Mouse (Mus musculus) thymus, postnatal 10 days (tissue): ENCODE data around the gene Rps10.
"Not testable (repeated sequence)": the region's sequence is repeated elsewhere in the genome, so short reads cannot be mapped to it uniquely, and the experiment has no call there.

Experiments
- DNase-seq, 2 experiments: peaks; one replicate each; pipeline ENCODE4 v3.0.0; 2021; ENCODE audit warnings: low spot score in 2 of 2

Gene Rps10

DNA sequence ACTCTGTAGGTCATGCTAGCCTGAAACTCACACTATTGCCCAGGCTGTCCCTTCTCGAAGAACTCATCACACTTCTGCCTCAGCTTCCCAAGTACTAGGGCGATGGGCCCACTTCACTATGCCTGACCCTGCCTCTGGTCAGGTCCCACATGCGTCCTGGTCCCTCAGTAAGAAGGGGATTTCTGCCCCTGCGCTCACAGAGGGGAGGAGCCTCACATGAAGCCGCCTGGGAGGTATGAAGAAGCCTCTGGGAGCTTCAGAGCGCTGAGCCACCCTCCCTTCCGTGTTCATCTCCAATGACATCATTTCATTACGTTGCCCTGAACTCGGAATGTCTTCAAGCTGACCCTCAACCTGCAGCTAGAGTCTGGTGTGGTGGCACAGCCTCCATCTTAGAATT, 7.3 kb upstream of the Rps10 start:
- no peak for DNase-seq

DNA sequence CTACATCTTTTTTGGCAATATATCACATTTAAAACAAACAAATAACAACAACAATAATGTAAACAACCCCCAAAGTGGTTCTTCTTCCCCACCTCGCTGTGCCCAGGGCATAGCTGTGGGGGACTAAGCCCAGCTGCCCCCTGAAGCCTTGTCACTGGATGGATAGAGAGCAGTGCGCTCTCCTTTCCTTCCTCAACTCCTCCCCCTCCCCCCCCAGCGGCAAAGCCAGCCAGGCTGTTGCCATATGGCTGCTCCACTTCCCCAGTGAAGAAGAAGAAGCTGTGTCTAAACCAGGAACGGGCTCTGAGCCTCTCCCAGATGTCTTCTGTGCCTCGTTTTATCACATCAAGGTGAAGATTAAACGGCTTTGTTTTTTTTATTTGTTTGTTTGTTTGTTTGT, 6.6 kb upstream of the Rps10 start:
- no peak for DNase-seq

DNA sequence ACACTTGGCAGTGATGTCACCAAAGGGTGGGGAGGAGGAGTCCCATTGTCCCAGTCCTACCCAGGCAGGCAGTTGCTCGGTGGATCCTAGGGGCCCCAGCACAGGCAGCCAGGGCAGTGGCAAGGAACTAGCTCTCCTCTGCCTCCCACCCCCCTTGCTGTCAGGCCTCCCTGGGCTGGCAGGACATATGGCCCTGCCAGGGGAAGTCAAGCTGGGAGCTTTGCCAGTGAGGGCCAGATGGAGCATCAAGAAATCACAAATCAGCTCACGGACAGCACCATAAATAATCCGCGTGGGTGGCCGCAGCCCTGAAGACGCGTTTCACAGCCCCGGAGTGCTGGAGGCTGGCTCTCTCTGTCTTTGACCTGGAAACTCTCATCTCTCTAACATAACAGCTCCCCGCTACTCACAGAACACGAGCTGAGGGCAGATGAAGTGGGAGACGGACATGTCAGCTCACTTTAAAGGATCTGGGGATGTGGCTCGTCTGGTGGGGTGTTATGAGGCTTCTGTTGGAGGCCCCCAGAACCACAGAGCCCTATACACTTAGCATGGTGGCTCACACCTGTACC, 6.1 kb upstream of the Rps10 start:
- DNase-seq, result no peak

DNA sequence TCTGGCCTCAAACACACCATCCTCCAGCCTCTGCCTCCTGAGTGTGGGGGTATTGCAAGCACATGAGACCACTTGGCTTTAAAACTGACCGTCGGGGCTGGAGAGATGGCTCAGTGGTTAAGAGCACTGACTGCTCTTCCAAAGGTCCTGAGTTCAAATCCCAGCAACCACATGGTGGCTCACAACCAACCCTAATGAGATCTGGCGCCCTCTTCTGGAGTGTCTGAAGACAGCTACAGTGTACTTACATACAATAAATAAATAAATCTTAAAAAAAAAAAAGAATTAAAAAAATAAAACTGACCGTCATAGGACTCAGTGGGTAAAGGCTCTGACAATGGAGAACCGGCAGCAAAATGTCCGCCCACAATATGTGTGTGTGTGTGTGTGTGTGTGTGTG, 3.4 kb upstream of the Rps10 start:
- DNase-seq, result not testable (repeated sequence)

DNA sequence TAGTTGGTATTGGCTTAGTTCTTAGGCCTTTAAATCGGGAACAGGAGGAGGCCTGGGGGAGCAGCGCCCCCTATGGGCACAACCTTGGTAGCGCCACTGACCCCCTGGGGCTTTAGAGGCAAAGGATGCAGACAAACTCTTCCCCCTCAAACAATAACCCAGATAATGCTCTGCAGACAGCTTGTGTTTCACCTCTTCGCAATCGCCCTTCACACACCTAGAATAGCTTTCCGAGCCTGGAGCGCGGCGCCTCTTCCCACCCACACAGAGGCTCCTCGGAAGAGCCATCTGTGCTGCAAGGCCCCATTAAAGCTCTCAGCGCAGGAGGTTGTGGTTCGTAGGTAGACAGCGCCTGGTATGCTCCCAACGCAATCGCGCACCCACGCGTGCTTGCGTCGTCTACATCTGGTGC, 2.5 kb upstream of the Rps10 start:
- no peak for DNase-seq

DNA sequence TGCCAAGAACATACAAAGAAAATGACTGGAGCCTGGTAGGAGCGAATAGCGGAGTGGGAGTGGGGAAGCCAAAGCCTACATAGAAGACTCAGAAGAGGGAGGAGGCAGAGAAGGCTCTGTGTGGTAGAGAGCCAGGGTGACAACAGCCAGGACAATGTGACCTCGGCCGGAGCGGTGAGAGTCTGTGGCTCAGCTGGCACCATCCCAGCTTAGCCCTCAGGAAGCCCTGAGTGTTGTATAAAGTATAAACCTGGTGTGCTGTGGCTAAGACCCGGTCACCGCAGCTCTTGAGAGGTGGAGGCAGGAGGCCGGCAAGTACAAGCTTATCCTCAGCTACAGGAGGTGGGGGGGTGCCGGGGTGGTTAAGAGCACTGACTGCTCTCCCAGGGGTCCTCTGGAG, 864 bp upstream of the Rps10 start:
- no peak for DNase-seq

DNA sequence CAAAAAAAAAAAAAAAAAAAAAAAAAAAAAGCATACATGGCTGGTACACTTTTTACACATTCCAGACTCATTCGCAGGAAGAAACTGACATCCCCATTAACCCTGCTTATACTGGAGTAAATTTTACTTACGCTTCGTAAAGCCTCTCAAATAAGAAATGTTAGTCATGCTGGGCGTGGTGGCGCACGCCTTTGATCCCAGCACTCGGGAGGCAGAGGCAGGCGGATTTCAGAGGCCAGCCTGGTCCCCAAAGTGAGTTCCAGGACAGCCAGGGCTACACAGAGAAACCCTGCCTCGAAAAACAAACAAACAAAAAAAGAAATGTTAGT, 930 bp downstream of the Rps10 start:
- DNase-seq, result not testable (repeated sequence)

DNA sequence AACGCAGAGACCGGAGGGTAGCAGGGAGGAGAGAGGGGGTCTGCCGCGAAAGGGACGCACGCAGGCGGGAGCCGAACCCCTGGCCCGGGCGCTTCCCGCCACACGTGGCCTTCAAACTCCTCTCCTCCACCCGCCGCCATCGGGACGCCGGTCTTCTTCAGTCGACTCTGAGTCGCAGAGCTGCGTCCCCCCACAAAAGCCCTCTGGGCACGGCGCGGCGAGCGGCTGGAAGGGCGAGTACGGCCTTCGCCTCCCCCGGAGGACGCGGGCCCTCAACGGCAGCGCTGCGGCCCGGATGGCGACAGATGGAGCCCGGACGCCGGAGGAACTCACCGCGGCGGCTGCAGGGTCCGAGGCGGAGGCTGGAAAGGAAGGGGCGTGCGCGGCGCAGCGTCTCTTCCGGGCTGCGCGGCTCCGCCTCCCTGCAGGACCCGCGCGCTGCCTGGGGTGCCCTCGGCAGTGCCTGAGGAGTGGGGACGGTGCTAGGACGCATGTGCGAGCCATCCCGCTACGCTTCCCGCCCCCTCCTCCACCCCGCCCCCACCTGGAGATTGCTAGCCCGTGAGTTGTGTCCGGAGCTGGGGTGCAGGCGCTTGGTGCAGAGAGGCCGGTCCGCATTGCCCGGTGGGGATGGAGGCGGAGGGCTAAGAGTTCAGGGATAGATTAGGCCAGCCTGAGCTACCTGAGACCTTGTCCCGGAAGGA, 1.4 kb downstream of the Rps10 start, which contains the start of gene RPS10-NUDT3:
Gene RPS10-NUDT3, minus strand, starts transcription at position 352 of the 704 bp plus-strand sequence.
- peak; percentile 80 to 85 for DNase-seq

DNA sequence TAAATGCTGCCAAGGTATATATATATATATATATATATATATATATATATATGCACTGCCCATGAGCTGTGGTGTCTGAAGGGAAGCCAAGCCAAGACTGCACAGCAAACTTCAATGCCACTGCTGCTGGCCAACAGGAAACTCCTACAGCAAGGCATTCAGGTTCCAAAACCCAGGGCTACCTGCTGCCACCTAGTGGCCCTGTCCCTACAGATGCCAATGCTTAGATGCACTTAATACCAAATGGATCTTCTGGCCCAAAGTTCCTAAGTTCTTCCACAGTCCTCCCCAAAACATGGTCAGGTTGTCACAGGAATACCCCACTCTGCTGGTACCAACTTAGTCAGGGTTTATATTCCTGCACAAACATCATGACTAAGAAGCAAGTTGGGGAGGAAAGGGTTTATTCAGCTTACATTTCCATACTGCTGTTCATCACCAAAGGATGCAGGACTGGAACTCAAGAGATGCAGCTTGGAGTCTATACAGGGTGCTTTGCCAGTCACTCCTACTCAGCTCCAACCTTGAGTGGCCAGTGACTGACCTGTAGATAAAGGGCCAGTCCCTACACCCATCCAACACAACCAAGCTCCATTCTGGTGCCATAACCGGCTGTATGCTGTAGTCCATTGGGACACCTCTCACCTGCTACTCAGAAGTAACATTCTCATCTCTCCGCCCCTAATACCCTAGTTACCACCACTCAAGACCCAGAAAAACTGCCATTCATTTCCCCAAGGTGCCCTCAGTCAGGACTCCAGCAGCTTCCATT, 7.0 kb downstream of the Rps10 start:
- DNase-seq, result peak; percentile 55 to 81

DNA sequence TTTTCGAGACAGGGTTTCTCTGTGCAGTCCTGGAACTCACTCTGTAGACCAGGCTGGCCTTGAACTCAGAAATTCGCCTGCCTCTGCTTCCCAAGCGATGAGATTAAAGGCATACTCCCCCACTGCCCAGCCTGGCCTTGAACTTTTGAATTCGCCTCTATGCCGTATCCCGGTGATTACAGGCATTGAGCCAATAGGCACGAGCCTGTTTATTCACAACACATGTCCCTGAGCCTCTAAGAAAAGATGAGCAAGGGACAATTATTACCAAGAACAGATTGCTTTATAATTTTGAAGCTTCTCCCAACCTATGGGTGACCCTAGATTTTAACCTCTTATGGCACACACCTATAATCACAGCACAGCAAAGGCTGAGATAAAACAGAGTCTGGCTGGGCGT, 8.1 kb downstream of the Rps10 start:
- no peak for DNase-seq

DNA sequence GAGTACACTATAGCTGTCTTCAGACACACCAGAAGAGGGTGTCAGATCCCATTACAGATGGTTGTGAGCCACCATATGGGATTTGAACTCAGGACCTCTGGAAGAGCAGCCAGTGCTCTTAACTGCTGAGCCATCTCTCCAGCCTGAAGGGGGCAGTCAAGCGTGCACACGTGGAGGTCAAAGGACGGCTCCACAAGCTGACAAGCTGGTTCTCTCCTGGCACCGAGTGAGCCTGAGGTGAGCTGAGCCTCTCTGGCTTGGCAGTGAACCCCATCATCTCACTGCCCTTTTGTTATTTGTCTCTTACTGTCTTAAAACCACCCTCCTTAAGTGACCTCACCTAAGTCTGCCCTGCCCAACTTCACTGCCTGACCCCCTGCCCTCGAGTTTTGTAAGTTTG, 9.0 kb downstream of the Rps10 start:
- DNase-seq, result no peak

DNA sequence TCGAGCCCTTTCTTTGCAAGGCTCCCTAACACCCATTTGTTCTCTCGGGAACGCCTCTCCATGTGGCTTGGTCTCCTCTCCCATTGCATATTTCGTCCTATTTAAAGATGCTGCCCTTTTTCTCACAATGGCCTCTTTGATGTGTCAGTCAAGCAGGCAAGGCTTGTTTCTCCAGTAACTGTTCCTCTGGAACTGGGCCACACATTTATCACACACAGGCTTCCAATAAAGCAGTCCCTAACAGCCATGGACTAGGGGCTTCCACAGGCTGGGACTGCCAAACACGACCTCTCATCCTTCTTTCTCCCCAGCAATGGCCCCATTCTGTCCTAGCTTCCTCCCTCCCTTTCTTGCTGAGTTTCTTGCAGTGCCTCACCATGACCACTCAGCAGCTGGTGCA, 9.8 kb downstream of the Rps10 start:
- no peak for DNase-seq

DNA sequence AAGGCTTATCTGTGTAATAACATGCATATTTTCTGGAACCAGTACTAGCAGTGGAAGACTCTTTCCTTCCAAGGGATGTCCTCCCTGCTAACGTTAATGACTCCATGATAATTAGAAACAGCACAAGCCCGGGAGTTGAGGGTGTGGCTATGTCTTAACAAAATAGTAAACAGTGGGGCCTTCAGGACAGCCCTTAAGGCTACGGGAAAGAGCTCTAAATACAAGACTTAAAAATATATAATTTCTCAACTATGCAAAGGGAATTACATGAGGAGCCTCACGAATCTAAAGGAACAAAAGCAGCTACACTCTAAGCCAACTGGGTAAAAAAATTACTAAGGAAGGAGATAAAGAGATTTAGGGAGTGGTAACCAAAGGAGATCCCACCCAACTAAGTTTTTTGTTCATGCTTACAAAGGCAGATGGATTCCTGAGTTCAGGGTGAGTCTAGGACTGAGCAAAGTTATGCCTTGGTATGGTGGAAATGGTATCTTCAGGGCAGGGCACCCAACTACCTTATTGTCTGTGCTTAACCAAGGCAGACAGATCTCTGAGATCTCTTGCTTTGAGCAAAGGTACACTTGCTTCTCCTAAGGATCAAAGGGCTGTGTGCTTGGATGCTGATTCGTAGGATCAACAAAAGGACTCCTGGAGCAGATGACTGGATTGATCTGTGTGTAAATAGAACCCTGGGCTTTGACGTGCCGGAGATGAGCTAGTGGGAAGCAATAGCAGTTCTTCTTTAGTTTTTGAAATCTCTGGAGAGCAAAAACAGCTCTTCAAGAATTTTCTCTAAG, 10.8 kb downstream of the Rps10 start:
- no peak for DNase-seq

DNA sequence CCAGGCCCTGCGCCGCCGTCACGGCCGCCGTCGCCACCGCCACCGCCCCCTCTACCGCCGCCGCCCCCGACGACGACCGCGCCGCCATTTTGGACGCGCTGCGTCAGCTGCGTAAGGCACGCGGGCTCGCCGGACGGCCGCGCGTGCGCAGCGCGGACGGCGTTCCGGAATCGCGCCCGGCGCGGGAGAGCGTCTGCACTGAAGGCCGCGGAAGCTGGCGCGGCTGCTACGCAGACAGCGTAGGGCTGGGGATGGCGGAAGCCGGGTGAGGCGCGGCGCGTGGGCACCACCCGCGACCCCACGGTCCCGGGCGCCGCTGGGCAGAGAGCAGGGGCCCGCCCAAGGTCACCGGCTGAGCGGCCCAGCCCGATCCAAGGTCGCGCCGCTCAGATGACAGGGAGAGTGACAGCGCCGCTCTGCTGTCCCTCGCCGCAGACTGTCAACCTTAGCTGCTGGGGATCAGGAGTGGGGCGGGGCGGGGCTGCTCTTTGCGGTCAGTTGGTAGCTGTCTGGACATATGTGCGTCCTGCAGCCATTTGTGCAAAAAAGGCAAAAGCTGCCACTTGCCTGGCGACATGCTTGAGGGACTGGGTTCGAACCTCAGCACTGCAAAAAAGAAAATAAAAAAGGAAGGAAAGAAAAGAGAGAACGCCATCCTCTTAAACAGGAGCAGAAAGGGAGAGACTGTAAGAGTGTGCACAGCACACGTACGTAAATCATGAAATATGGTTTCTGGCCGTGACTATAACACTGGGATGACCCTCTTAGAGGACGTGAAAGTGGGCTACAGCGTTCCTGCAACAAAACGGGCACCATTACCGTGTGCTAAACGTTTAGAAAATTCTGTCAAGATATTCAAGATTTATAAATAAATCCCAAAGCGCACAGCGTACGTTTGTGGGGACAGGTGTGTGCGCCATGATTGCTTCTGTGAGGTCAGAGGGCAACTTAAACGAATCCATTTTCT, 12.8 kb downstream of the Rps10 start, which contains the start of gene Nudt3:
Gene Nudt3, minus strand, starts transcription at position 136 of the 967 bp plus-strand sequence.
- DNase-seq, result peak; percentile 81 to 91

DNA sequence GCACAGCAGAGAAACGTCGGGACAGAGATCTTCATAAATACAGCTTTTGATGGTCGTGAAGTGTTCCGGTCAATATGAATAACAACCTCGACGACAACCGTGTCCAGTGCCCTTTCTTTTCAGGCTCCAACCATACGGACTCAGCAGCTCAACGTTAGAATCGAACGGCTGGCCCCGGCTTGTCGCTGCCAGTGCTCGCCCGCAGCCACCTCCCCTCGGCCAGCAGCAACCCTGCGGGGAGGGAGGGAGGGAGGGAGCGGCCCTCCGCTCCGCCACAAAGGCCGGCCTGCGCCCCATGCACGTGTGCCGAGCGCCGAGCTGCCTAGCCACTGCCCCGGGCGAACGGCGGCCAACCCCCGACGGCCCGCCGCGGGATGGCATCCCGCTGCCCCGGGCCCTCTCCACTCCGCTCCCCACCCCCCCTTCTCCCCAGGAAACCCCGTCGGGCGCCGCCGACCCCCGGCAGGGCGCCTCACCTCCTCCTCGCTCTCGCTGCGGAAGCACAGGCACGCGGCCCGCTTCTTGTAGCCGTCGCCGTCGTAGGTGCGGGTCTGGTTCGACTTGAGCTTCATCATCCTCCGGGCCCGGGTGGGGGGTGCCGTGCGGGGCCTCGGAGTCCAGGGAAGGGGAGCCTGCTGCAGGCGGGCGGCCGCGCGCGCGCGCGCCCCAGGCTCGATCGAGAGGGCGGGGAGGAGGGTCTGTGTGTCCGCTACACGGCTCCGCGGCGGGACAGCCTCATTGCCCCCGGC, 13.7 kb downstream of the Rps10 start:
- peak; percentile 60 to 64 for DNase-seq

DNA sequence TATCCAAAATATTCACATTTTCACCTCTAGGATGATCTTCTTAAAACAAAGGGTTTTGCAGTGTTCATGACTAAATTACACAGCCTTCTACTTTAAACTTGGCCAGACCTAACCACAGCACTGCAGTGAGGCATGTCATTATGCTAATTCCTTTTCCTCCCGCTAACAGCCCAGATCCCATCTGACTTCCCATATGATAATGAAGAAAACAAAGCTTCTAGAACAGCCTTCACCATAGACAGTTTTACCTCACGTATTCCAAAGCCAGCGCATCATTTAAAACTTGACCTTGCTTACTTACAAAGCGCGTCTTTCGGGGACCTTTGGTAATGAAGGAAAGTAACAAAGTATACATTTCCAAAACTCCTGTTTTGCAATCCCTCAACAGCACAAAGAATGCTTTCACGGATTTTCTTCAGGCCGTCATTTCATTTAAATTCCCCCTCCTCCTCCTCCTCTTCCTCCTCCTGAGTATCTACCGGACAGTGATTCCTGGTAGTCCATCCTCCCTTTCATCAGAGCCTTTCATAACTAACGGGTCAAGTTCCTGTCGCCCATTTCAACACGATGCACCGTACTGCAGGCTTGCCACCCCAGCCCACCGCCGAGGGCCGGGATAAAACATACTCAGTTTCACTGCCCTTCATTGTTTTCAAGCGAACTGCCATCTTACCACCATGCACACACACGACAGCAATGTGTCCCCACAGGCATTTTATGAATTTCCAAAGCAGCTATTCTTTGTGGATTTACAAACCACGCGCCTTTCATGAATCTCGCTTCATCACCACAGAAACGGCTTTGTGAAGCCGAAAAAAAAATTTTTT, 14.6 kb downstream of the Rps10 start:
- DNase-seq, result no peak

DNA sequence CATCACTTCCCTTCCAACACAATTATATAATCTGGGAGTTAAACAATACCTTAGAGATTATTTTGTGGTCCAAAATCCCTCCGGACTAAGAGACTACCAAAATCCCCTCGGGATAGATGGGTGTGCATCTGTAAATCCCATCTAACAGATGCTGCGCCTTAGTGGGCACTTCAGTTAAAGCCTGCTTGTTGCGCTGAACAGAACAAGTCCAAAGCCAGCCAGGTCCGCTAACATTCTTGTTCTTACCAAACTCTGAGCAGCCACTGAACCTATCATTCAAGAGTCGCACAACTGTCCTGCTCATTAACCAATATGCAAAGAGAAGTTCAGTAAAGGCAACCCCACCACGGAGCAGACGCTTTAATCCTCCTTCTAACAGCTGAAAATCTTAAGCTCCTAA, 15.3 kb downstream of the Rps10 start:
- no peak for DNase-seq

DNA sequence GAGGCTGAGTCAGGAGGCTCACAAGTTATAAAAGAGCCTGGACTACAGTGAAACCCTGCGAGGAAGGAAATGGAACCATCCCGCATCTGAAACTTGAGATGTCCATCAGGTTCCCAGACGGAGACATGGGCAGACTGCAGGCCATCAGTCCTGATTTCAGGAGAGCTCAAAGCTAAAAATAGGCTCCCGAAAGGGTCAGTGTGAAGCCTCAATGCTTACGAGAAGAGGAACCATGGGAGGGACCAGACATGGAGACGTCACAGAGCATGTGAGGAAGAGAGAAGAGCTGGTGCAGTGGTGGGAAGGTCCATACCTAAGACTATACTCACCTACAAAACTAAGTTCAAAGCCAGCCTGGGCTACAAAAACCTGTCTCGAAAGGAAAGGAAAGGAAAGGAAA, 21.1 kb downstream of the Rps10 start:
- DNase-seq, result no peak

DNA sequence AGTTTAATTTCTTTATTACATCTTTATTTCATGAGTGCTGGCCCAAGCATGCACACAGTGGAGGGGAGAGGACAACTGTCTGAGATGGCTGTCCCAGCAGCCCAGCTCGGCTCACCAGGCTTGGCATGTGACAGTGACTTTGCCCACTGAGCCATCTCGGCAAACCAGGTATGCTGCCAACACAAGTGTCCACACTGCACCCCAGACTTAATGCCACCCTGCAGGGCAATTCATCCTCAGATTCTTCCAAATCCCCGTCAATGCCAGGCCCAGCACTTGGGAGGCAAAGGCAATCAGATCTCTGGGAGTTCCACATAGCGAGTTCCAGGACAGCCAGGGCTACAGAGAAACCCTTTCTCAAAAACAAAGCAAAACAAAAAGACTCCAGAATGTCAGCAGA, 23.5 kb downstream of the Rps10 start:
- no peak for DNase-seq
